Mouse (Mus musculus) forebrain, embryonic 14.5 days (tissue): Measurements from ENCODE around the gene Zbtb2. TPM values are rescaled to one million over a fixed set of nuclear protein-coding genes. Genes with fewer than 3 reads are reported as not detected.

Source experiments
- ATAC-seq: fragments of 200-750 bp; cut with Nextera tagmentation; 2 replicates; pipeline ENCODE4 v1.8.0; 2017; ENCODE audit warnings: mild to moderate bottlenecking, moderate library complexity
- DNase-seq: peaks from one replicate; pipeline ENCODE4 v3.0.0-alpha.2; 2015; ENCODE audit warnings: low spot score
- H3K27ac ChIP-seq: fragments of 300-500 bp; sonication (generic); 2 replicates; pipeline ENCODE4 v1.5.1; 2014; ENCODE audit warnings: low read depth, mild to moderate bottlenecking, control low read depth, low read length, moderate library complexity
- H3K27me3 ChIP-seq: fragments of 300-500 bp; sonication (generic); replicated peaks from 2 replicates; pipeline ENCODE4 v1.6.1; 2014; ENCODE audit warnings: low read length, control low read depth, mixed read lengths; ENCODE audit not compliant: control insufficient read depth, insufficient read depth
- H3K36me3 ChIP-seq: fragments of 300-500 bp; sonication (generic); 2 replicates; pipeline ENCODE4 v1.6.1; 2014; ENCODE audit warnings: low read length, control low read depth; ENCODE audit not compliant: control insufficient read depth, insufficient read depth
- H3K4me1 ChIP-seq: fragments of 300-500 bp; sonication (generic); 2 replicates; pipeline ENCODE4 v1.6.1; 2014; ENCODE audit warnings: antibody characterized with exemption, low read length, control low read depth; ENCODE audit not compliant: control insufficient read depth, insufficient read depth
- H3K4me2 ChIP-seq: fragments of 300-500 bp; sonication (generic); 2 replicates; pipeline ENCODE4 v1.6.1; 2014; ENCODE audit warnings: mild to moderate bottlenecking, control low read depth, low read length
- H3K4me3 ChIP-seq: fragments of 300-500 bp; sonication (generic); 2 replicates; pipeline ENCODE4 v1.5.1; 2014; ENCODE audit warnings: low read depth, low read length, control low read depth
- H3K9ac ChIP-seq: fragments of 300-500 bp; sonication (generic); 2 replicates; pipeline ENCODE4 v1.6.1; 2014; ENCODE audit warnings: mild to moderate bottlenecking, low read length, control low read depth, moderate library complexity
- H3K9me3 ChIP-seq: fragments of 300-500 bp; sonication (generic); replicated peaks from 2 replicates; pipeline ENCODE4 v1.6.1; 2016; ENCODE audit warnings: low read length, control low read depth, mixed read lengths; ENCODE audit not compliant: control insufficient read depth
- WGBS: fragments of 180-500 bp; shearing (Covaris S2); extraction: QIAGEN DNeasy Blood & Tissue Kit; methylation state at CpG from one replicate; pipeline ENCODE4 v1.1.7; 2014; 5-methylcytosine and 5-hydroxymethylcytosine counted together
- polyA plus RNA-seq: library from polyadenylated mRNA; unstranded; fragments of >200 nt; fragmentation: Nextera tagmentation; extraction: Ambion mirVana; gene quantifications from 2 replicates; pipeline ENCODE4 v1.2.1, GENCODE M21; 2014

Zbtb2 gene
- polyA plus RNA-seq, 1 experiment from 2014 or later, result 16.5 TPM

DNA sequence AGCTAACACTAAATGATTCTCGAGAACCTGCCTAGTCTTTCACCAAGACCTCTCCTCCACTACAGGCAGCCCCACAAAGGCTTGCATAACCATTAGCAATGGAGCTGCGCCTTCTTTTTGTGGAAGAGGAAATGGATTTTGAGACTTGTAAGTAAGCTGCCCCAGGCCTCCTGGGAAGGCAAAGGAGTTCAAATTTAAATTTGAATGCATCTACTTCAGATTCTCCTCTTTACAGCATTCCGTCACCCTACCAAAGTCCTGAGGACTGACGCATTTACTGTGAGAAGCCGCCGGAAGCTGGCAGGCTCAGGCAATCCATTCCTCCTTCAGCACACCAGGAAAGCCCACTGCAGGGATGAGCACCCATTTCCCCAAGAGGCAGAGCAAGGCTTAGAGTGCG lies 12.6 kb downstream of the Zbtb2 start:
- Histone ChIP-seq H3K36me3 (peaks cover 9% of the 10 kb centered on the region; the same call in 1 of the 2 replicates), H3K9ac (no peak overlapping the region), H3K27ac (no peak overlapping the region), H3K4me3 (no peak overlapping the region), H3K4me2 (no peak overlapping the region), H3K27me3 (no peaks in the 10 kb centered on the region), H3K4me1 (no peaks in the 10 kb centered on the region), H3K9me3 (no peaks in the 10 kb centered on the region)
- 25% methylated on average over 7 of the region's 7 CpGs for WGBS
- DNase-seq, result peak; percentile 34
- ATAC-seq, result 0 out of 2 replicates have a peak, but pooled peaks have one; percentile 24

- no peaks in the 10 kb centered on the region for H3K4me1 ChIP-seq
- H3K36me3 ChIP-seq, result peaks cover 9% of the 10 kb centered on the region; the same call in 1 of the 2 replicates
- DNase-seq, result no peak
- H3K4me2 ChIP-seq, result no peak overlapping the region
- no peak overlapping the region for H3K27ac ChIP-seq
- no peak for ATAC-seq
- no peak overlapping the region for H3K9ac ChIP-seq
- H3K27me3 ChIP-seq, result no peaks in the 10 kb centered on the region
- 90% methylated on average over 4 of the region's 4 CpGs for whole genome bisulfite sequencing
- no peaks in the 10 kb centered on the region for H3K9me3 ChIP-seq
- no peak overlapping the region for H3K4me3 ChIP-seq
These were observed 13.2 kb downstream of the Zbtb2 start for GRCm38 (mm10) chr10:4374734-4375133.

DNA sequence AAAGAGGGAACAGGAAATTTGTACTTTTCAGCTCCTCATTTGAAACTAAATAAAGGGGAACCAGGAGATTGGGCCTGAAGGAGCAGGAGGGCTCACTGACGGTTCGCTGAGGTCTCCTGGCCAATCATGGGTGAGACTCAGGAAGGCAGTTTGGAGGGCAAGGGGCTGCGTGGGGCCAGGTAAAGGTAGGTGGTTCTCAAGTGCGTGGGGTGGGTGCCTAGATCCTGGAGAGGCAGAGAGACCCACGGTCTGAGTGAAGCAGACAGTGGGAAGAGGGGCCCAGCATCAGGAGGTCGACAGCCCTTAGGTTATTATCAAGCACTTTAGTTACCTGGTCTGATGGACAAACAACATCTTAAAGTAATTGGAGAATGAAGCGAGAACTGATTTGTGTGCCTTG lies 13.7 kb downstream of the Zbtb2 start:
- H3K4me2 ChIP-seq, result no peak overlapping the region
- no peaks in the 10 kb centered on the region for H3K27me3 ChIP-seq
- no peak overlapping the region for H3K9ac ChIP-seq
- H3K4me1 ChIP-seq, result no peaks in the 10 kb centered on the region
- WGBS, result 95% methylated on average over 7 of the region's 7 CpGs
- no peak for ATAC-seq
- no peak overlapping the region for H3K4me3 ChIP-seq
- DNase-seq, result no peak
- H3K27ac ChIP-seq, result no peak overlapping the region
- H3K9me3 ChIP-seq, result no peaks in the 10 kb centered on the region
- H3K36me3 ChIP-seq, result peaks cover 9% of the 10 kb centered on the region

GRCm38 (mm10) chr10:4373558-4373957 lies 14.3 kb downstream of the Zbtb2 start:
- Histone ChIP-seq H3K36me3 (peaks cover 16% of the 10 kb centered on the region), H3K4me1 (no peaks in the 10 kb centered on the region), H3K9ac (no peak overlapping the region), H3K4me3 (no peak overlapping the region), H3K4me2 (no peak overlapping the region), H3K27ac (no peak overlapping the region), H3K27me3 (no peaks in the 10 kb centered on the region), H3K9me3 (no peaks in the 10 kb centered on the region)
- 96% methylated on average over 4 of the region's 4 CpGs for WGBS
- DNase-seq (no peak), ATAC-seq (no peak)

GRCm38 (mm10) chr10:4372011-4372410 lies 15.9 kb downstream of the Zbtb2 start:
- Histone ChIP-seq H3K4me2 (no peak overlapping the region), H3K4me1 (no peaks in the 10 kb centered on the region), H3K9ac (no peak overlapping the region), H3K36me3 (peaks cover 27% of the 10 kb centered on the region), H3K27ac (no peak overlapping the region), H3K4me3 (no peak overlapping the region), H3K27me3 (no peaks in the 10 kb centered on the region), H3K9me3 (no peaks in the 10 kb centered on the region)
- WGBS, result 50% methylated on average over 5 of the region's 5 CpGs
- ATAC-seq (peak; percentile 60), DNase-seq (peak; percentile 73)

GRCm38 (mm10) chr10:4370105-4370504 lies 17.8 kb downstream of the Zbtb2 start:
- H3K36me3 ChIP-seq, result peaks cover 27% of the 10 kb centered on the region
- no peaks in the 10 kb centered on the region for H3K4me1 ChIP-seq
- ATAC-seq, result no peak
- 97% methylated on average over 11 of the region's 11 CpGs for WGBS
- no peak for DNase-seq
- no peak overlapping the region for H3K27ac ChIP-seq
- no peaks in the 10 kb centered on the region for H3K27me3 ChIP-seq
- no peak overlapping the region for H3K4me2 ChIP-seq
- H3K9ac ChIP-seq, result no peak overlapping the region
- H3K4me3 ChIP-seq, result no peak overlapping the region
- no peaks in the 10 kb centered on the region for H3K9me3 ChIP-seq

- ATAC-seq (no peak), DNase-seq (no peak)
- Histone ChIP-seq H3K4me2 (no peak overlapping the region), H3K4me3 (no peak overlapping the region), H3K9me3 (peaks cover 4% of the 10 kb centered on the region; the same call in 1 of the 2 replicates), H3K9ac (no peak overlapping the region), H3K4me1 (no peaks in the 10 kb centered on the region), H3K27ac (no peak overlapping the region), H3K27me3 (no peaks in the 10 kb centered on the region), H3K36me3 (peaks cover 18% of the 10 kb centered on the region)
- WGBS, result 91% methylated on average over 3 of the region's 3 CpGs
These were observed 23.3 kb downstream of the Zbtb2 start for GRCm38 (mm10) chr10:4364618-4365017.

GRCm38 (mm10) chr10:4357435-4357834 lies 30.5 kb downstream of the Zbtb2 start:
- Histone ChIP-seq H3K4me3 (no peak overlapping the region), H3K4me1 (no peaks in the 10 kb centered on the region), H3K36me3 (0 out of 2 replicates have a peak, but pooled peaks cover 2% of the 10 kb centered on the region), H3K9me3 (no peaks in the 10 kb centered on the region), H3K27me3 (no peaks in the 10 kb centered on the region), H3K27ac (no peak overlapping the region), H3K4me2 (no peak overlapping the region), H3K9ac (no peak overlapping the region)
- 91% methylated on average over 10 of the region's 10 CpGs for WGBS
- DNase-seq (no peak), ATAC-seq (no peak)

GRCm38 (mm10) chr10:4356640-4357039 lies 31.3 kb downstream of the Zbtb2 start:
- H3K27ac ChIP-seq, result no peak overlapping the region
- H3K9ac ChIP-seq, result no peak overlapping the region
- H3K27me3 ChIP-seq, result no peaks in the 10 kb centered on the region
- no peaks in the 10 kb centered on the region for H3K4me1 ChIP-seq
- WGBS, result 93% methylated on average over 5 of the region's 5 CpGs
- no peaks in the 10 kb centered on the region for H3K9me3 ChIP-seq
- DNase-seq, result no peak
- 0 out of 2 replicates have a peak, but pooled peaks cover 2% of the 10 kb centered on the region for H3K36me3 ChIP-seq
- H3K4me2 ChIP-seq, result no peak overlapping the region
- H3K4me3 ChIP-seq, result no peak overlapping the region
- ATAC-seq, result no peak
